Mouse (Mus musculus) c-Kit-positive CD71-positive TER-119-positive erythroid progenitor cells, embryonic 14.5 days (primary cell): Measurements from ENCODE around the gene Icam1.
"Not testable (repeated sequence)": the region's sequence is repeated elsewhere in the genome, so short reads cannot be mapped to it uniquely, and the experiment has no call there.

Source experiments
- DNase-seq: peaks from one replicate; pipeline ENCODE4 v3.0.0-alpha.2; 2013; ENCODE audit warnings: low spot score

Gene Icam1

DNA sequence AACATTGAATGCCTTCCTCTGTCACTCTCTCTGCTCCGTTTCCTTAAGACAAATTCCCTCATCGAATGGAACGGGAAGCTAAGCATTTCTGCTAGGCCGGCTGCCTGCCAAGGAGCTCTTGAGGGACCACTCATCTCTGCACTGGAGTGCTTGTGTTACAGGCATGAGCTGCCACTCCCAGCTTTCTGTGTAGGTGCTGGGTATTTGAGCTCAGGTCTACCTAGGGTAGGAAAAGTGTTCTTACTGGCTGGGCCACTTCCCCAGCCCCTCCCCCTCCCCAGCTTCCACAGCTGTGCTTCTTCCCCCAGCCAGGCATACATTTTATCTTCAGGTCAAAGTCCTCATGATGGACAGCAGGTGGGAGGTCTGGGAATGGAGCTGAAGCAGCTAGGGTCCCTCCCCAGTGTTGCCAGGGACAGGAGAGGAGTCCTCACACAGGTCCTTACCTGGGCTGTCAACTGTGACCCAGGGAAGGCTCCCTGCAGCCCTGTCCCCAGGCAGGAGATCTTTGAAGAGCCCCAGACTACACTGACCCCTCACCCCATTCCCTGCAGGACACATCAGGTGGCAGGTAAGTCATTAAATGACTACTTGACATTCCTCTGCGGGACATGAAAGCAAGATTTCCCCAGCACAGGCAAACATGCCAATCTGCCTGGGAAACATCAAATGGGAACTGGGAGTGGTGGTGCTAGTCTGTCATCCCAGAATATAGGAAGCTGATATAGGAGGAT lies 22.5 kb upstream of the Icam1 start:
- no peak for DNase-seq

DNA sequence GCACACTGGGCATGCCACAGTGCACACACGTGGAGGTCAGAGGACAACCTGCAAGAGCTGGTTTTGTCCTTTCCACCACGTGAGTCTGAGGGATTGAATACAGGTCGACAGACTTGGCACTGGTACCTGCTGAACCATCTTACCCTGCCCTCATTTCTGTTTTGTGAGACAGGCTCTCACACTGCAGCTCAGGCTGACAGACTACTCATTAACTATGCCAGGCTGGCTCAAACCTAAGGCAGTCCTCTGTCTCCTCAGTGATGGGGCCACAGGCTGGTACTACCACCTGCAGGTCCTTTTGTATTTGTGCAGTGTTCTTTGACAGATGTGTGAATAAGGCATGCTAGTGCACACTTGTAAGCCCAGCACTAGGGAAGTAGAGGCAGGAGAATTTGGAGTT lies 20.7 kb upstream of the Icam1 start:
- no peak for DNase-seq

DNA sequence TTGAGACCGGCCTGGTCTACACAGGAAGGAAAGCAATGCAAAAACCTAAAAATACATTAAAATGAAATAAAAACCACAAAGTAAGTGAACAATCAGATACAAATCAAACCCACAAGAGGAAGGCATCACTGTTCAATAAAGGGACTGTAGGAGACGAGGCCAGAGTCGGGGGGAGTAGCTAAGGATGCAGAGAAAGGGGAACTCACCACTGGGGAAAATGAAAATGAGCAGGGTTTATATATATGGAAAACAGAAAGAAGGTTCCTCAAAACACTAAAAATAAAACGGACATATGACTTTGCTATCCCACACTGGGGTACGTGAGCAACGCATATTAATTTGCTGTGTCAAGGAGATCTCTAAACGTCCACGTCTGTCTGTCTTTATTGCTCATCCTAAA lies 18.7 kb upstream of the Icam1 start:
- no peak for DNase-seq

DNA sequence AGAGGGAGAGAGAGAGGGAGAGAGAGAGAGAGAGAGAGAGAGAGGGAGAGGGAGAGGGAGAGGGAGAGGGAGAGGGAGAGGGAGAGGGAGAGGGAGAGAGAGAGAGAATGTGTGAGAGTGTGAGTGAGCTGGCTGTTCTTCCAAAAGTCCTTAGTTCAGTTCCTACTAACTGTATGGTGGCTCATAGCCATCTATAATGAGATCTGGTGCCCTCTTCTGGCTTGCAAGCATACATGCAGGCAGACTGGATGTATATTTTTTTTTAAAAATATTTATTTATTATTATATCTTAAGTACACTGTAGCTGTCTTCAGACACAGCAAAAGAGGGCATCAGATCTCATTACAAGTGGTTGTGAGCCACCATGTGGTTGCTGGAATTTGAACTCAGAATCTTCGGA lies 17.4 kb upstream of the Icam1 start:
- DNase-seq = not testable (repeated sequence)

DNA sequence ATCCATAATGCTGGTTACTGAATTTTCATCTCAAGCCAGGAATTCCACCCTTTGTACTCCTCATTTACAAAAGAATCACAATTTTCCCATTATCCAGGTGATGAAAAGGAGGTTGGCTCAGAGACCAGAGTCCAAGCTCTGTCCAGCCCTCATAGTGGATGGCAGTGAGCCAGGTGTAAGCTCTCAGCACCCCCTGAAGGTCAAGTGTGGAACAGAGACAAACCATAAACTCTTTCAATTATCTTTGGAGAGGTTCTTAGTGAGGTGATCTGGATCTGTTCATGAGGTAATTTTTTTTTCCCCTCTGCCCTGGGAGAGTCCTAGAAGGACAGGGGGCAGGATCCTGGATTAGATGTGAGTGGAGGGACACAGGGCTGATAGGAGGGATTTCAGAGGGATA lies 15.0 kb upstream of the Icam1 start:
- DNase-seq = no peak

DNA sequence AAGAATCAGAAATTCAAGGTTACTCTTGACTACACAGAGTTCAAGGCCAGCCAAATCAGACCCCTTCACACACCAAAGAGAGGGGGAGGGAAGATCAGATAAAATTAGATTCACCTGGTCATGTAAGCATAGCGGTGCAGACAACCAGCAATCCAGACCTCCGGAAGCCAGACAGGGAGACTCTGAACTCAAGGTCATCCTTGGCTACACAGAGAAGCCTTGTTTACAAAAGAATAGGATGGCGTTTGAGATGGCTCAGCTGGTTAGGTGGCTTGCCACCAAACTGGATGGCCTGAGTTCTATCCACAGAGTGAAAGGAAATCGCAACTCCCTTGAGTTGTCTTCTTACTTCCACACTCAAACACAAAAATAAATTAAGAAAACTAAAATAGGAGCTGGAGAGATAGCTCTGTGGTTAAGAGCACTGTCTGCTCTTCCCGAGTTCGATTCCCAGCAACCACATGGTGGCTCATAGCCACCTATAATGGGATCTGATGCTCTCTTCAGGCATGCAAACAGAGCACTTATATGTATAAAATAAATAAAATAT lies 14.1 kb upstream of the Icam1 start:
- DNase-seq = no peak

DNA sequence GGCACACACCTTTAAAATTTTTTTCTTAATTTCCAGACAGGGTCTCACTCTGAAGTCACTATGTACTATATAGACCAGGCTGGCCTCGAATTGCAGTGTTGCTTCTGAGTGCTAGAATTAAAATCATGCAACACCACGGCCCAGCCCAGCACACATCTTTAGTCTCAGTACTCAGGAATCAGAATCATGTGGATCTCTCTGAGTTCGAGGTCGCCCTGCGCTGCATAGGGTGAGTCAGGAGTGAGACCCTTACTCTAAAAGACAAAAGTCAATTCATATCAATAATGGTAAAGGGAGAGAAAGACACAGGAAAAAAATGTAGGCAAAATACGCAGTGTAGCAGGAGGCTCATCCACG lies 13.5 kb upstream of the Icam1 start:
- DNase-seq = no peak

DNA sequence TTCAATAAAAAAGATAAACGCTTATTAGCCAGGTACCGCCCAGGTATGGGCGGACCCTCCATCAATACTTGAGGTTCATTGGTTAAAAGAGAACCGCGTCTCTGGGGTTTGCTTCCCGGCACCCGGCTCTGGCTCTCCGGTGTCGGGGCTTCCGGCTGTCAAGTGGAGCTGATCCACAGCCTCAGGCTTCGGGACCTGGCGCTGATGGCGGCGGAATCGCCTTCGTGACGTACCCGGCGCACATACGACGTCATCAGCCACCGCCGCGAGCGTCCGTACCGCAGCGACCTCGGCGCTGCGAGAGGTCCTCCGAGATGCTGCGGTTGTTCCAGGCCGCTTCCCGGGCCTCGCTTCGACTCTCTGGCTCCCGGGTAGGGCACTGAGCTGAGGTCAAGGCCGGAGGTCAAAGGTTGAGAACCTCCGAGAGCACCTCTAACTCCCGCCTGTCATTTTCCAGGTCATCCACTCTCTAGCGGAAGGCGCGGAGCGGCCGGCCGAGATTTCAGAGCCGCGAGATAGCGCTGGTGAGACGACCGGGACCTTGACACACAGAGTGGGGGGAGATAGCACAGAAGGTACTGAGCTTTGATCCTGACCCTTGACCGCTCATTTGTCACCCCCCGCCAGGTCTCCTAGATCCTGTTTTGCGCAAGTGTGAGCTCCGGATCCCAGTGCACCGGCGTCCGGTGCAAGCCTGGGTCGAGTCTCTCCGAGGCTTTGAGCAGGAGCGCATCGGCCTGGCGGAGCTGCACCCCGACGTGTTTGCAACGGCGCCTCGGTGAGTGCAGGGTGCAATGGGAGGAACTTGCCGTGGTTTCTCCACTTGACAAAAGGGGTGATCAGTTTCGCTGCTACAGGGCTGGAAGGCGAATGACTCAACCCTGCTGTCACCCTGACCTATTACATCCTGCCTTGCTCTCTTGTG lies 12.9 kb upstream of the Icam1 start, which contains the start of gene Mrpl4:
TSS of gene Mrpl4 (plus strand) at position 112 of the 925 bp plus-strand sequence.
- peak; percentile 78 for DNase-seq

DNA sequence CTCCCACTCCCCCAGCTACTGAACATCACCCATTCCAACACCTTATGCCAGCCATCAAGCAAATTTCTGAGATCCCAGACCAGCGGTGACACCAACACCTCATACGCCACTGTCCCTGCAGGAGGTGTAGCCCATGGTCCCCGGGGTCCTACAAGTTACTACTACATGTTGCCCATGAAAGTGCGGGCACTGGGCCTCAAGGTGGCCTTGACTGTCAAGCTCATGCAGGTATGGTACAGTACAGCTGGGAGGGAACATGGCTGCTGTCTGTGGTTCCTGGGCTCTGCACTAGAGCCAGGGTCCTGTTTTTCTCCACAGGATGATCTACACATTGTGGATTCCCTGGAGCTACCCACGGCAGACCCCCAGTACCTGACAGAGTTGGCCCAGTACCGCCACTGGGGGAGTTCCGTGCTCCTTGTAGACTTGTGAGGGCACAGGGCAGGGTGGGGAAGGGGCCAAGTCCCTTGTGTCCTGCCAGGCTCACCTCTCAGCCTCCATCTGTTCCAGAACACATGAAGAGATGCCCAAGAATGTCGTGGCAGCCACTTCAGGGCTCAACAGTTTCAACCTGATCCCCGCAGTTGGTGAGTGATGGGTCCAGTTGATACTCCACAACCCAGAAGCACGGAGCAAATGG lies 8.4 kb upstream of the Icam1 start:
- DNase-seq = no peak

DNA sequence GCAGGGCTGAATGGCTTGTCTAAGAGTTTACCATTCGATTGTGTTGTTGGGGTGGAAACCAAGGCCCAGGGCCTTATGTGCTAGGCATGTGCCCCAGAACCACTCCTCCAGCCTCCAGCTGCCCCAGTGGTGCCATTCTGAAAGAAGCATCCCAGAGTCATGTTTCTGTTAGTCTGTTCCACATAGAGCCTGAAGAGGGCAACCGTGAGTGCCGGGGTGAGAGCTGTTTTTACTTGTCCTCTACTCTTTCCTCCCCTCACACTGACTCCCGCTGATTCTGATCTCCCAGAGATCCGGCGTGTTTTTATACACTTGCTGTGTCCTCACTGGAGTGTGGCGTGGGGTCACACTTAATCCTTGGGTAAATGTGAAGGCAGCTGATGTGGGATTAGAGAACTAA lies 7.8 kb upstream of the Icam1 start:
- DNase-seq = no peak

DNA sequence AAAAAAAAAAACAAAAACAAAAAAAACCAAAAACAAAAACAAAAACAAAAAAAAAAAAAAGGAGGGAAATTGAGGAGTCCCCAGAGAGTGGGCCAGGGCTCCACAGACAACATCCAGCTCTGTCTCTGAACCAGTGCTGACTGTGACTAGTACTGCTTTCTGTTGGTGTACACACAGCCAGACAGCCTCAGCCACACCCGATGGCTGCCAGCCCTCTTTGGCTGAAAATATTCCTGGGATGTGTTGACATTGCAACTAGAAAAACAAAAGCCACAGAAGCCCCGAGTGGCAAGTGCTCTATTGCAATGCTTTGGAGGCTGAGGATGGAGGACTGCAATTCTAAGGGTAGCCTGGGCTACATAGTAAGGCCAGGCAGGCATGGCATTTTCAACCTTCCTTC lies 5.4 kb upstream of the Icam1 start:
- no peak for DNase-seq

DNA sequence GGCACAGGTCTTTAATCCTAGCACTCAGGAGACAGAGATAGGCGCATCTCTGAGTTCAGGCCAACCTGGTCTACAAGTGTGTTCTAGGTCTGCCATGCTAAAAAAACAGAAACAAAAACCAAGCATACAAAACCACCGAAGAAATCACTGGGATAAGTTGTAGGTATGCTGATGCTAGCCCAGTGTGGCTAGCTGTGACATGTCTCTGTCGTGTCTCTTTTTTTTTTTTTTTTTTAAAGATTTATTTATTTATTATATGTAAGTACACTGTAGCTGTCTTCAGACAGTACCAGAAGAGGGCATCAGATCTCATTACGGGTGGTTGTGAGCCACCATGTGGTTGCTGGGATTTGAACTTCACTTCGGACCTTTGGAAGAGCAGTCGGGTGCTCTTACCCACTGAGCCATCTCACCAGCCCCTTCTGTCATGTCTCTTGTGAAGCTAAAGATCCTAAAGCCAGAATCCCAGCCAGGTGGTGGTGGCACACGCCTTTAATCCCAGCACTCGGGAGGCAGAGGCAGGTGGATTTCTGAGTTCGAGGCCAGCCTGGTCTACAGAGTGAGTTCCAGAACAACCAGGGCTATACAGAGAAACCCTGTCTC lies 4.7 kb upstream of the Icam1 start:
- not testable (repeated sequence) for DNase-seq

DNA sequence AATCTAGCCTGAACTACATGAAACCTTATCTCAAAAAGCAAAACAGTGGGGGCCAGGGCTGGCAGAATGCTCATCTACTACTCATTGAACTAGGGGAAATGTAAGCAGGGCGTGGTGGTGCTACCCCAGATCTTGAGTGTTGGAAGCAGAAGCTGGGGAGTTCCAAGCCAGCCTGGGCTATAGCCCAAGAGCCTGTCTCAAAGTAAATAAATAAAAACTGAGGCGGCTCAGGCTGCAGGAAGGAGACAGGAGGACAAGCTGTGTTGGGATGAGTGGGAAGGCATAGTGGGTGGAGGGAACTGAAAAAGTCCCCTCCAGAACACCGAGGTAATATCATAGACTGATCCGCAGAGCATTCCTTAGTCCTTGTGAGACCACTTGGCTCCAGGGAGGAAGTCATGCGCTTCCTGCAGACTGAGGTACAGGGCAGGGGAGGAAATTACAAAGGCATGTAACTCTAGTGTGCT lies 3.9 kb upstream of the Icam1 start:
- DNase-seq = no peak

DNA sequence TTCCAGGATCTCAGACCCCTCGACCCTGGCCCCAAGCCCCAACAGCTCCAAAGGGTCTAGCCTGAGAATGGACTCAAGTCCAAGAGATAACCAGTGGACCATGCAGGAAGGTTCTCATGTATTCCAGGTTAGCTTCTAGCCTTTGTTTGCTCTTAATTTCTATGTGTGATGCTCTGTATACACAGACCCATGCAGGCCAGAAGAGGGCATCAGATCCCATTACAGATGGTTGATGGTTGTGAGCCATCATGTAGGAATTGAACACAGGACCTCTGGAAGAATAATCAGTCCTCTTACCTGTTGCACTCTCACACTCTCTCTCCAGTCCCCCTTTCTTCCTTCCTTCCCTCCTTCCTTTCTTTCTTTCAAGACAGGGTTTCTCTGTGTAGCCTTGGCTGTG lies 3.4 kb upstream of the Icam1 start:
- no peak for DNase-seq

DNA sequence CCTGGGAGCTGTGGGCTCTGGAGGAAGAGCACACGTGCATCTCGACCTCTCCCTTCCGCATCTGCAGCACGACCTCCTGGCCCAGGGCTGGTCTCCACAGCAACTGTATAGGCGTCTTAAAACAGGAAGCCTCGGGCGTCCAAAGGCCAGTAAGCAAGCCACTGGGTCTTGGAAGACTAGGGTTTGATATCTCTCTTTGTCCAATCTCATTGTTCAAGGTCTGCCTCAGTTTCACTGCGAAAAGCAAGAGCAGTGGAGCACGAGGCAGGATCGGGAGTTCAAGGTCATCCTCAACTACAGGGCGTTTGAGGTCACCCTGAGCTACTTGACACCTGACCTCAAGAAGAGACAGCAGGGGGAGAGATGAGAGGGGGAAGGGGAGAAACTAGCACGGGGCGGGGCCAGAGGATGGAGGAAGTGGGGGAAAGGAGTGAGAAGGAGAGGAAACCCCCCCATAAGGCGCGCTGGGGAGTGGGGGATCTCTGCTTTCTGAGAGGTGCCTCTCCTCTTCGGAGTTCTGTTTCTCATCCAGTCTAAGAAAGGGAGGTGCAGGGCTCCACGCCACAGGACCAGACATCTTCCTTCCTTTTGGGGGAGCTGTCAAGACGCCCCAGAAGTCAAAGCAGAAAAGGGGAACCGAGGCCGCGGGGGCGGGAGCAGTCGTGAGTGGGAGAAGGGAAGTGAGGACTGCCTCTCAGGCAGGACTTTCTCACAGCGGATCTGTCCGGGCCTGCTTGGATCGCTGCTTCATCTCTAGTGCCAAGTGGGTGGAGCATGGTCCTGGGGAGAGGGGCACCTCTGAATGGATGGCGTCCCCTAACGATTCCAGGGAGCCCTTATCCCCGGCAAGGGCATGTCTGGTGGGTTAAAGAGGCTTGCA lies 854 bp upstream of the Icam1 start:
- no peak for DNase-seq

DNA sequence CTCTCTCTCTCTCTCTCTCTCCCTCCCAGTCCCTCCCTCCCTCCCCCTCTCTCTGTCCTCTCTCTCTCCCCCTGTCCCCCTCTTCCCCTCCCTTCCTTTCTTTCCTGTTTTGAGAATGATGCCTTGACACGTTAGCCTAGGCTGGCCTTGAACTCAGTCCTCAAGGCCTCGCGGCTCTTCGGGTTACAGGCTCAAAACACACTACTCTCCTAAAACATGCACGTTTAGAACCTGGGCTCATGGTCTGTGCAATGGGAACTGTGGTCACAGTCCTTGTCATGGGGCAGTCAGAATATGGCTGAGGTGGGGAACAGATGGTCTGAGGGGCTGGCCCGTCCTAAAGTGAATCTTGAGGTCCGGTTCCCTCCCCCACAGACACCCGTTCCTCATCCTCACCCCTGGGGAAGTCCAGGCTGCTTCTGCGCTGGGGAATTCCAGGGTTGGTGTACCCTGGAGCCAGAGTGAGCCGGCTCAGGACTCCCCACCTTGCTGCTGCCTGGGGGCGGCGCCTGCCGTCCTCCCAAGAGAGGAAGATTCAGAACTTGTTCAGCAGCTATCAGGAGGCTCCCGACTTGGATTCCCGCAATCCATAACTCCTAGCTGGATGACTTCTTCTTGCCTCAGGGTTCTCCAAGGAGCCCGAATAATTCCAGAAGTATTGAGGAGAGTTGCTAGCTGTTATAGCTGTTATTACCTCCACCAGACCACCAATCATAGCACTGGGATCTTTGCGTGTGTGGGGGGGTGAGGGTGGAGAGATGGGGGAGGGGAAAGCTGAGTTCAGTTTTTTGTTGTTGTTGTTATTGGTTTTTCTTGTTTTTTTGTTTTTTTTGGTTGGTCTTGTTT lies 769 bp downstream of the Icam1 start:
- no peak for DNase-seq

DNA sequence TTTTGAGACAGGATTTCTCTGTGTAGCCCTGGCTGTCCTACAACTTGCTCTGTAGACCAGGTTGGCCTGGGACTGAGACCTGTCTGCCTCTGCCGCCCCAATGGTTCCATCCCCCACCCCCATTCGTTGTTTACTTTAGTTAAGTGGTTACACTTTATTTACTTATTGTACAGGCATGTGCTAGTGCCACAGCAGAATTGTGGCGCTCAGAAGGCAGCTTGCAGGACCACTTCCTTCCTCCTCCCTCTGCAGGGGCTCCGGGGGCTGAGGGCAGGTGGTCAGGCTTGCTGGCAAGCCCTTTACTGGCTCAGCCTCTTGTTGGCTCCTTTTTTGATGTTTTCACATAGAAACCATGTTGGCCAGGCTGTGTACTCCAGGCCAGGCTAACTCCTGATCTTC lies 1.4 kb downstream of the Icam1 start:
- DNase-seq = no peak

DNA sequence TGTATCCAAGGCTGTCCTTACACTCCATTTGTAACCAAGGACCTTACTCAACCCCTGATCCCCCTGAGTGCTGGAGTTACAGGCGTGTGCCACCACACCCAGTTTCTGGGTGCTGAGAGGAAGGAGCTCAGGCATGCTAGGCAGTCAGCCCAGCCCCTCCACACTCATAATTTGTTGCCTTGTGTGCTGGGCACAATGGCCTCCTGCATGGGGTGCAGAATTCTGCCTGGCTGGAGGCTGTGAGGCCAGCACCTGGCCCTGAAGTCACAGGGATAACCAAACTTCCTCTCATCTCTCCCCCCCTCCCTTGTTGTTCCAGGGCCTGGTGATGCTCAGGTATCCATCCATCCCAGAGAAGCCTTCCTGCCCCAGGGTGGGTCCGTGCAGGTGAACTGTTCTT lies 2.8 kb downstream of the Icam1 start:
- DNase-seq = no peak

DNA sequence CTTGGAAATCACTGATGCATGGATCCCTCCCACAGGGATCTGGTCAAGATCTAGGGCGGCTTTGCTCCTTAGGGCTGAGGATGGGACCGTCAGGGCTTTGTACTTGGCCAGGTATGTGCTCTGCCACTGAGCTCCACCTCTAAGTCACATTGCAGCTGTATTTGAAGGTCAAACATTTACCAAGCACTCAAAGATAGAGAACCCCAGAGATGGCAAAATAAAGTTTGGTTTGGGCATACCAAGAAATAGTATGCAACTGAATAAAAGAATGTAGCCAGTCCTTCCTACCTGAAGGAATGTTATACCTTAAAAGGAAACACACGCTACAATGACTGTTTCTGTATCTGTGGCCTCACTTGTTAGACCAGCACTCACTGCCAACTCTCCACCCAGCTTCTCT lies 5.6 kb downstream of the Icam1 start:
- no peak for DNase-seq

DNA sequence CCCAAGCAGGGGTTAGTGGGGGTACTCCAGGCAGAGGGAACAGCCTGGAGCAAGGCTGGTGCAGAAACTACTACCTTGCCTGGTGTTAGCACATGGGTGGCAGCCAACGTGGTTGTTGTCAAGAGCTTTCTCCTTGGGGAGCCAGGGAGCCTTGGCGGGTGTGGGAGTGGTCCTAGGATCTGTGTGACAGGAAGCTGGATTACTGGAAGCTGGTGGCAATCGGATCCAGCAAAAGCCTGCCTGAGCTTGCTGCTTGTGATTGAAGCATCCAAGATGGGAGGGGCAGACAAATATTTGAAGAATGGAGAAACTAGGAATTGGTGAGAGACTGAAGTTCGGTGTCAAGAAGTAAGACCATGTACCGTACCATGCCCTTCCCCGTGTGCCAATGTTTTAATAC lies 6.5 kb downstream of the Icam1 start:
- no peak for DNase-seq
